Mouse (Mus musculus) brain, embryonic 14.5 days (tissue): Measurements from ENCODE around the gene Usp48. TPM values are rescaled to one million over a fixed set of nuclear protein-coding genes. Genes with fewer than 3 reads are reported as not detected.

Experiments
- DNase-seq: peaks from one replicate; pipeline ENCODE4 v3.0.0-alpha.2; 2011; ENCODE audit warnings: low read depth
- CTCF ChIP-seq: fragments of 200-500 bp; IDR thresholded peaks from 2 replicates; pipeline ENCODE4 v1.5.1; 2012; ENCODE audit warnings: inconsistent platforms, mild to moderate bottlenecking, moderate library complexity, borderline replicate concordance; ENCODE audit not compliant: insufficient read depth, insufficient read length; ENCODE audit errors: extremely low read depth
- POLR2A ChIP-seq: fragments of 200-500 bp; IDR thresholded peaks from 2 replicates; pipeline ENCODE4 v1.6.1; 2012; ENCODE audit warnings: mild to moderate bottlenecking, inconsistent platforms, borderline replicate concordance; ENCODE audit not compliant: poor library complexity, insufficient read depth, insufficient read length, severe bottlenecking; ENCODE audit errors: extremely low read depth
- polyA plus RNA-seq: library from polyadenylated mRNA; depleted of rRNA; stranded (reverse); fragments of >200 nt; gene quantifications from 2 replicates; pipeline ENCODE4 v1.2.3, GENCODE M21; 2012

Gene Usp48
- polyA plus RNA-seq, 1 experiment: 134 TPM

DNA sequence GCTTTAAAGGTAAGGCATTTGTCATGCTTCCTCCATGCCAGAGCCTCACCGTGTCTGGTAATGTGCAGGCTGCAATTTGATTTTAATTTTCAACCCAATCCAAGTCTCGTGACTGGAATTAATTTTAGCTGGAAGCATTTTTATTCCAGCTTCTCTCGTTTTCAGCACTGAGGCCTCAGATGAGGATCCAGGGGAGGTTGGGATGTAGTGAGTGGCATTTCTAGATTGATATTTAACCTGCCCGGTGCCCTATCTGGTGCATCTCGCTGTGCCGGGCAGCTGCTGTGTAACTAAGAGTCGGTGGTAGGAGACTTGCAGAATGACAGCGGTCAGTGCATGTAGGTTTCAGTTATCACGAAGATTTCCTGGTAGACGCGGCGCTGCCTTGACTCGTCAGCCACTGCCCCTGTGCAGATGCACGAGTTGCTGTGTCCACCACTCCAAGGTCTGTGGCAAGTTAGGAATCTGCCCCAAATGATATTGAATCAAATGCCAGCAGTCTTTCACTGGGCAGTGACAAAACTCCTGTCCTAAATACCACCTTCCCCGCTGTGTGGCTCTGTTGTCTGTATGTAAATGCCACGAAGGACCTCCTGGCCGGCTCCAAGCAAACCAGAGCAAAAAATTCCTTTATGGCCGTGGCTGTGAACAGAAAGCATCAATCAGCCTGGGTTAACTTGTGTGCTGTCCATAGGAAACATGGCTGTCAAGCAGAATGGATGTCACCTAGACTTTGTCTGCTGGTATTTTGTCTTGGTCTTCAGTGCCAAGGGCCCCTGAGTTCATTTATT is 61.9 kb downstream of the Usp48 start:
- TF ChIP-seq POLR2A: no peak
- no peak for TF ChIP-seq CTCF
- DNase-seq: no peak

DNA sequence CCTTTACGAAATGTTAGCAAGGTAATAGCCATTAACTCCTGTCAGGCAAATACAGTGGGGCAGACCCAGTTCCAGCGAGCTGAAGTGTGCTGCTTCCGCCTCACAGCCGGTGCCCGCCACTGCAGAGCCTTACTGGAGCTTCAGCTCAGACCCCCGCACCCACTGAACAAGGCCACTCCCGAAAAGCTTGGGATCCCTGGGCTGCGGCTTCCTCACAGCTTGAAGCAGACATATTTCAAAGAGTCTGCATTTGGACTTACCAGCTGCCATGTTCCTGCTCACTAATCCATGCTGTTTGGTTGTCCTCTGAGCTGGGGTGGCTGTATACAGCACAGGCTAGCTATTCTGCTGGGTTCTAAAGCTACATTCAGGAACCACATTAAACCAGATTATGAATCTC is 64.1 kb downstream of the Usp48 start:
- DNase-seq: no peak
- no peak for TF ChIP-seq CTCF
- no peak for TF ChIP-seq POLR2A

DNA sequence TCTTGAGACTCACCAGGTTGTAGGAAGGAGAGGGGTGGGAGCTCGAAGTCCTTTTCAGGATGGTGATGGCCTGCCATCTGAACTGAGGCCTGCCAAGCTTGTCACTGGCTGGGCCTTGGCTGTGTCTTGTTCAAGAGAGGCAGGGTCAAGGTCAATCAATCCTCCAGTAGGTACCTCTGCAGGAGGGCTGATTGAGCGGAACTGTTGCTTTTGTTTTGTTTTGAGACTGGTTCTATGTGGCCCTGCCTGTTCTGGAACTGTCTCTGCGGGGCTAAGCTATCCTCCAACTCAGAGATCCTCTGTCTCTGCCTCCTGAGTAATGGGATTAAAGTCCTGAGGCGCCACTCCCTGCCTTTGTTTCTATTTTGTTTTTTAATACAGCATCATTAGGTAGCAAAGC is 66.0 kb downstream of the Usp48 start:
- no peak for DNase-seq
- TF ChIP-seq CTCF (no peak), POLR2A (no peak)

GRCm38 (mm10) chr4:137660364-137661077 is 67.0 kb downstream of the Usp48 start:
- TF ChIP-seq POLR2A: no peak
- TF ChIP-seq CTCF: no peak
- DNase-seq: peak; percentile 28

DNA sequence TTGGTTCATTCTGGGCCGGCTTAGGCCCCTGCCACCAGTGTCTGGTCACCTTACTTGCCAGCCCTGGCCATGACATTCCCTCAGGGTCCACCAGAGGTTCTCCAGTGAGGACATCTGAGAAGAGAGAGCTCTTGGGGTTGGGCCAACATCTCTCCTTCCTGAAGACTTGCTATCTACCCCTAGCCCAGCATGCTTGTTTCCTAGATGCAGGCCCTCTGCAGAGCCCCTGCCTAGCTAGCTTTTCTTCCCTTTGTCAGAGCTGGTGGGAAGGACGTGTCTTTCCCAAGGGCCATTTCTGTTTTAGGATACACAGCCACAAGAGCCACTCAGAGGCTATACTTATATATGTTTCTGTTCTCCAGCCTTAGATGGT is 67.5 kb downstream of the Usp48 start:
- TF ChIP-seq CTCF (no peak), POLR2A (no peak)

DNA sequence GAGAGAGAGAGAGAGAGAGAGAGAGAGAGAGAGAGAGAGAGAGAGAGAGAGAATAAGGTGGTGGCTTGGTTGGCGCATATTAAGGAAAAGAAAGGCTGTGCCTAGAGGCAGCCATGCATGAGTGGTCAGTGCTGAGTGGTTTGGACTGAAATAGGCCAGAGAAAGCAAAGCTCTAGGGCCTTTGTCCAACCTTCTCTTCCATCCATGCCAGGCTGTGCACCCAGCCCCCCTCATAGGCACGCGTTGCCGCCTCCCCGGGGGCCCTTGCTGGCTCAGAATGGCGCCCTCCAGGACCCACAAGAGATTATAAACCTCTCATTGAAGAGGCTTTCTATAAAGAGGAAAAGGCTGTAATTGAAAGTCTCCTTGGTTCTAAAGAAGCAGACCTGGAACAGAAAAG is 68.0 kb downstream of the Usp48 start:
- DNase-seq: peak; percentile 66
- no peak for TF ChIP-seq CTCF
- no peak for TF ChIP-seq POLR2A

More for the DNA sequence above, 67.5 kb downstream of the Usp48 start:
- DNase-seq: peak; percentile 22

DNA sequence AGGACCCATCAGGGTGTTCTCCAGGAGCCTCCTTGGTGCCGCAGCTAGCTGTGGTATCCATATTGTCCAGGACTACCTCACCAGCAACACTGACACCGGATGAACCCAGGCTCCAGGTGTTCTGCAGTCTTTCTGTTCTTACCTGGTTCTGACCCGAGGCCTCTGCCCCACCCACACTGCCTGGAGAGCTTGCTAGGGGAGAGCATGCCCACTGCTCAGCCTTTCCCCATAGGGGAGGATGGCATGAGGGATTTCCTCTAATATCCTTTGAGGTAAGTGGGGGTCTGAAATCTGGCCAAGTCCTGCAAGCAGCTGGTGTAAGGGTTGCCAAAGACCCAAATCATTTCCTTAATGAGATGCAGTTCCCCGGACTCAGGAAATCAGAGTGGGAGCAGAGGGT is 69.9 kb downstream of the Usp48 start:
- peak; percentile 52 for DNase-seq
- TF ChIP-seq POLR2A (no peak), CTCF (no peak)

DNA sequence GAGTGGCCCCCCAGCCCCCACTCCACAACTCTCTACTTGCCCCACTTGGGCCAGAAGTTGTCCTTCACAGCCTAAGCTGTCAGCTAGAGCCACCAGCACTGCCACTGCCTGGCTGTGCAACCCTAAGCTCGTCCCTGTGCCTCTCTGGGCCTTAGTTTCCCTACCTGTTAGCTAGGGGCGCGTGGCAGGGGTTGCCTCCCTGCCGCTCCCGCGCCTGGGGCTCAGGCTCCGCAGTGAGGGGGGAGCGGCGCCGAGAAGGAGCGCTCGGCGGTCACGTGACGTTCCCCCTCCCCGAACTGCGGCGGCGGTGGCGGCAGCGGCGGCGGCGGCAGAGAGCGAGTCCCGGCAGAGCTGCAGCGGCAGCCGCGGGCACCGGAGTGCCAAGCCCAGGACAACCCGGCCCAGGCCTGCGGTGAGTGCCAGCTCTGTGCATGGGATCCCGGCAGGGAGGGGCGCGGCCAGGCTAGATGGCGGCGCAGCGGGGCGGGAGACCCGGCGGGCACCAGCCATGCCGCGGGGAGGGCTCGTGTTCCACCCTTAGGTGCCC is 71.0 kb downstream of the Usp48 start, which contains the start of gene Rap1gap:
Rap1gap (plus strand) TSS at position 294 of the 547 bp plus-strand sequence.
- TF ChIP-seq POLR2A (0 out of 2 replicates have a peak, but pooled peaks have one; percentile 29), CTCF (no peak)

DNA sequence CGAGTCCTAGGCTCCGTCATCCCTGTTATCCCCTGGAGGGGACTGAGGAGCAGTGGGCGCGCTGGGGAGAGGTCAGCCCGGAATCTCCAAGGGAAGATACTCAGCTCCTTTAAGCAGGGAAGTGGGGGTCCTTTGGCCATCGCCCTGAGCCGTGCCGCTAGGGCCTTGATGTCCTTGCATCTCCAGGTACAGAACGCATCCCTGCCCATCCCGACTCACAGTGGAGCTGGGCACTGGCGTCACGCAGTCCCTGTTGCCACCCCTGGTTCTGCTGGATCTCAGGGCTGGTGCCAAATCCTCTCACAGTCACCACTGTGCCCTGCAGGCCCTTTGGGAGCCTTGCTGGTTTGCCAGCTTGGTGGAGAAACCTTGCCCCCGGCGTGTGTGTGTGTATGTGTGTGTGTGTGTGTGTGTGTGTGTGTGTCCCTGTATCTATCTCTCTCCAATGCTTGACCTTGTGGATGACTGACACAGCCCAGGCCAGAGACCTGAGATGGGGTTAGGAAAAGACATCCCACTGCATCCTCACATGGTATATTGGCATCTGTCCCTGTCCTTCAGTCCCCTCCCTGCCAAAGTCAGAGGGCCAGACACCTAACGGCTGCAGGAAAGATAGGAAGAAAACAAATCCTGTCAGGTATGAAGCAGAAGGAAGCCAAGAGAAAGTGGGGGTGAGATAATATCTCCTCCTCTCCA is 71.6 kb downstream of the Usp48 start:
- TF ChIP-seq POLR2A: no peak
- no peak for TF ChIP-seq CTCF
- peak; percentile 32 for DNase-seq

More for the DNA sequence above, 71.0 kb downstream of the Usp48 start, which contains the start of gene Rap1gap:
- DNase-seq: peak; percentile 72

DNA sequence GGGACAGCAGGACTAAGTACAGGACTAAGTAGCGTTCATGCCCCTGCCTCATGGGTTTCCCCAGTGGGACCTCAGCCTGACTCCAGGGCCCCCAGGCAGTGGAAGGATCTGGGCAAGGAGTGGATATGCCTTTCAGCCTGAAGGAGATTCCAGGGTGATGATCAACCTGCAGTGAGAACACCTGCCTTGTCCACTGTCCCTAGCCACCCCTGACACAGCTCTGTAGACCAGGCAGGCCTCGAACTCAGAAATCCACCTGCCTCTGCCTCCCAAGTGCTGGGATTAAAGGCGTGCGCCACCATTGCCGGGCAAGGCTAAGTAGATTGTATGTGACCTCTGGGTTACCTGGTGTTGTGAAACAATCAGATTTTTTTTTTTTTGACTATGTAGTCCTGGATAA is 72.2 kb downstream of the Usp48 start:
- TF ChIP-seq POLR2A: no peak
- TF ChIP-seq CTCF: no peak

More for the DNA sequence above, 72.2 kb downstream of the Usp48 start:
- DNase-seq: no peak
